Mouse (Mus musculus) C2C12 (cell line): ENCODE data around the gene Srxn1.

ENCODE experiments used
- CEBPB ChIP-seq: IDR thresholded peaks from one replicate; pipeline ENCODE4 v1.6.1; 2011; ENCODE audit warnings: low read depth, mild to moderate bottlenecking, control low read depth, moderate library complexity
- CTCF ChIP-seq: IDR thresholded peaks from one replicate; pipeline ENCODE4 v1.5.1; 2011; ENCODE audit not compliant: control insufficient read depth, insufficient read depth, insufficient read length
- MAX ChIP-seq: IDR thresholded peaks from one replicate; pipeline ENCODE4 v1.6.1; 2011; ENCODE audit warnings: mild to moderate bottlenecking, control low read depth
- MYOG ChIP-seq: IDR thresholded peaks from one replicate; pipeline ENCODE4 v1.6.1; 2011; ENCODE audit not compliant: control insufficient read depth, insufficient read length; ENCODE audit errors: extremely low read depth
- USF1 ChIP-seq: IDR thresholded peaks from one replicate; pipeline ENCODE4 v1.6.1; 2011; ENCODE audit warnings: low read depth, mild to moderate bottlenecking, control low read depth, moderate library complexity

- TF ChIP-seq CTCF (no peak), CEBPB (no peak), USF1 (no peak), MAX (no peak), MYOG (no peak)
Measured at GRCm38 (mm10) chr2:152106597-152106996, 1.3 kb downstream of the Srxn1 start.
